Mouse (Mus musculus) cerebellum, adult 8-10 months (tissue): ENCODE measurements around the gene Mc3r.

ENCODE experiments used
- DNase-seq: peaks from one replicate; pipeline ENCODE4 v3.0.0; 2022

The Mc3r gene

DNA sequence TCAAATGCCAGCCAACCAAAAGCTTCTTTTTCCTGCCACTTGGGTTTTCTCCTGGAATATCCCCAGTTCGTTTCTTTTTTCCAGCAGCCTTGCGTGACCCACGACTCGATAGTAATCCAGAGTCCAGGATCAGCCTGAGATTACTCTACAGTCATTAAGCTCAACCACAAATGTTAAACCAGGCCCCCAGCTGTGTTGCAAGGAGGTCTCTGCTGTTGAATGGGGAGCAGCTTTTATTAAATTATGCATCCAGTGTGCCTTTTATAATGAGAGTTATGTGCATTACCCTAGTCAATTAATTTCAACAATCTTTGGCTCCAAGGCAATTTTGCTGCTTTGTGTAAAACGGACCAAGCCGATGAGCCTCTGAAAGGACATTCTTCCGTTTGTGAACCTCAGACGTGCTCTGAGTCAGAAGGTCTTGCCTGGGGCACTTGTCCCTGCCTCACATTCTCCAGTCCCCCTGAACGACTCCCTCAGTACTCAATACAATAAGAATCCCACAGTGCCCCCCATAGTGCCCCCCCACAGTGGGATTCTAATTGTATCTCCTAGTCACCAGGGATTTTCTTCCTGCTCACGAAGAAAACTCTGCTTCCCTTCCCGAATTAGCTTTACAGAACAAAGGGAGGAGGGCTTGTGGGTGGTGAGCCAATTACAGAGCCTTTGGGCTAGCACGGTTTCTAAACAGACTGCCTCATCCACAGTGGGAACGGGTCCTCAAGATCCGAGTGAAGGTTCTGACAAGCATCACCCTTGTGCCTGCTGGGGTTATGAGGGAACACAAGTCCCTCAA lies 51.0 kb downstream of the Mc3r start:
- no peak for DNase-seq
